Mouse (Mus musculus) embryonic fibroblast, embryonic 13.5 days (primary cell): ENCODE results near the gene Poc5.

ENCODE experiments used
- CTCF ChIP-seq: IDR thresholded peaks from 2 replicates; pipeline ENCODE4 v1.5.1; 2011; ENCODE audit warnings: mild to moderate bottlenecking, control low read depth, low read length, moderate library complexity, borderline replicate concordance; ENCODE audit not compliant: insufficient read depth
- POLR2A ChIP-seq: IDR thresholded peaks from 2 replicates; pipeline ENCODE4 v1.6.1; 2011; ENCODE audit warnings: low read depth, mild to moderate bottlenecking, control low read depth, low read length, moderate library complexity

- TF ChIP-seq CTCF = peak; percentile 19; the same call in 1 of the 2 replicates
- TF ChIP-seq POLR2A = no peak
Observed at GRCm38 (mm10) chr13:96375519-96375918, 12.6 kb upstream of the Poc5 start.
